Mouse (Mus musculus) lung, postnatal 4 days (tissue): ENCODE measurements around the gene Gm1043.

Experiments used
- DNase-seq, 2 experiments: peaks; one replicate each; pipeline ENCODE4 v3.0.0; 2021

Gm1043 gene

DNA sequence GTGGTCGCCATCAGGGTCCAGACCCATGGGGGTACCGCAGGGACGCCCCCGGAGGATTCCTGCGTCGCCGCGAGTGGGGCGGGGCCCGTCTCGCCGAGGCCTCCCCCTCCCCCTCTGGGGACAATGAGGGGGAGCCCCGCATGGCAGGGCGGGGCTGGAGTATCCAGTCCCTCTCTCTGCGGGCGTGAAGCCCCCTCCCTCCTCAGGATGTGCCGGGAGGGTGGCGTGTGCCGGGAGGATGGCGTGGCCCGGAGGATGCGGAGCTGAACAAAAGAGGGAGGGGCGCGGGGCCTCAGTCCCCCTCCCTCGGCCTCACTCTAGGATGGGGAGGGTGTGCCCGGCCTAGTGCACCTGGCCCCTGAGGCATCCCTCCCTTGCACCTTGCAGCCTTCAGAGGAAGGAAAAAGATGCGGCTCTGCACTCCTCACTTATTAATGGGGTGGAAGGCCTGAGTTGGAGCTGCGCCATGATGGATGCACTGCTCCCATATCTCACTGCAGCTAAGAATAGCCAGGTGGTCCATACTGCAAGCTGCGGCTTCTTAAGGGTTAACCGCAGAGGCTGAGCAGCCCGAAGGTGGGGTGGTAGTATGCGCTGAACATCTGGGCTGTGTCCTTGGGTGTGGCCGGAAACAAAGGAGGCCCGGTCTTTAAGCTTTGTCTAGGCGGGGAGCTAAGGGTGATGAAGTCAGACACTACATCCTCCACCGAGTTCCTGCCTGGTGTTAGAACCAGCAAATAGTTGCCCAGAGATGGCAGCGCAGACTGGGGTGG is 161.2 kb downstream of the Gm1043 start:
- peak; percentile 6 to 31 for DNase-seq

DNA sequence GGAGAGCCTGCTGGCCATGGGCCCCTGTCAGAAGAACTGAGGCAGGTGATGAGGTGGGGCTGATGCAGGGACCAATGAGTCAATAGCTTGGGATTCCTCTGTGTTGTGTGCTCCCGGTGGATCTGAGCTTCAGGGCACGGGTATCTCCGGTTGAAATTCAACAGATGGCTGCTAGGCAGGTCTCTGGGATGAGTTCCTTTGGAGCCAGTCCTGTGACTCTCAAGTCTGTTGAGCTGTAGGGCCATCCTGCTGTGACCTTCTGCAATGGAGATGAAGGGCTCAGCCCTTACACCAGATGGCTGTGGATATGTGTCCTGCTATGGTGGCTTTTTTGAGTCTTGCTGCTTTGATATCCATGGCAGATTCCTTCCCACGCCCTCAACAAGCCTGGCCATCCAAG is 162.3 kb downstream of the Gm1043 start:
- no peak for DNase-seq

DNA sequence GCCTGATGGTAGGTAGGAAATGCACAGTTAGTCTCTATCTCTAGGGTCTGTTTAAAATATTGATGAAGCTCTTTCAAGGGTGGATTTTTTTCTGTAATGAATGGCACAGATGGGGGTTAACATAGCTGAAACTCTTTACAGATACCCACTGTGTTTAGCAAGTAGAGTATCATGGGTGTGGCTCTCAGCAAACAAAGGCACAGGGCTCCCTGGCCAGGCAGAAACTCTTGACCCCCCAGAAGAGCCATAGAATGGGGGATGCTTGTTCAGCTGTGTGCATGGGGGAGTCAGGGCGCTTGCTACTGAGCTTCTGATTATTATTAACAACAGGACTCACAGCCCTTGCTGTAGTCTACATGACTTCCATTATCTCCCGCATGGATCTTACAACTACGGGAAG is 163.7 kb downstream of the Gm1043 start:
- DNase-seq, result no peak

GRCm38 (mm10) chr5:37251596-37251995 is 166.4 kb downstream of the Gm1043 start:
- no peak for DNase-seq

GRCm38 (mm10) chr5:37252101-37252804 is 167.1 kb downstream of the Gm1043 start:
- no peak for DNase-seq

GRCm38 (mm10) chr5:37254523-37254922 is 169.4 kb downstream of the Gm1043 start:
- no peak for DNase-seq

DNA sequence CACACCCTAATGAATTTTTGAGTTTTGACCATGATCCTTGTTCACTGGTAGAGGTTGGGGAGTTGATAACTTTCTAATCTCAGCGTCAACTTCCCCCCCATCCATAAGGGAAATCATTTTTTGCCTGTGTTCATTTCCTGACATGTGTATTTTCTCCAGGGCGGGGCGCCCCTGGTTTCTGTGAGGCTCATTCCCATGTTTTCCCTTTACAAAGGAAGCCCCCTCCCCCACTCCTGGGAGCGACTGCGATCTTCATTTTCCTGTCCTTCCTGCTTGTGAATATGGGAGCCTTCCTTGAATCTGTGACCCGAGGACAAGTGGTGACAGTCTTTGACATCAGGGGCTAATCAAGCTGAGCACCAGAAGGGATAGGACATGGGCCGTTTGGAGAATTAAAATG is 171.7 kb downstream of the Gm1043 start:
- DNase-seq, result no peak

DNA sequence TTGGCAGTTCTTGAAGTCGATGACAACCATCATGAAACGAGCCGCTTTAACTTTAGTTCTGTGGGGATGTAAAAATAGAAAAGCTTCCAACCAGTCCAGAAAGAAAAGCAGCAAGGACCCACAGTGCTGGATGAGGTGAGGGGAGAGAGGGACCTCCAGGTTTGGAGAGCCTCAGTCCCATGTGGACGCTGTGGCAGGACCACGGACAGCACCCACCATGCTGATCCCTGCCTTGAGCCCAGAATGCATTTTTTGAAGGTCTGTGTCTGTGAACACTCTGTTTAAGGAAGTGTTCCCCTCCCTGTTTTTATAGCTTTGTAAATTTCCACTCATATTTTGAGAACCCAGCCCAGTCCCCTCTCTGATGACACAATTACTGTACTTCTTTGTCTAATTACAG is 172.1 kb downstream of the Gm1043 start:
- peak in 1 of 2 experiments; percentile 34 for DNase-seq

DNA sequence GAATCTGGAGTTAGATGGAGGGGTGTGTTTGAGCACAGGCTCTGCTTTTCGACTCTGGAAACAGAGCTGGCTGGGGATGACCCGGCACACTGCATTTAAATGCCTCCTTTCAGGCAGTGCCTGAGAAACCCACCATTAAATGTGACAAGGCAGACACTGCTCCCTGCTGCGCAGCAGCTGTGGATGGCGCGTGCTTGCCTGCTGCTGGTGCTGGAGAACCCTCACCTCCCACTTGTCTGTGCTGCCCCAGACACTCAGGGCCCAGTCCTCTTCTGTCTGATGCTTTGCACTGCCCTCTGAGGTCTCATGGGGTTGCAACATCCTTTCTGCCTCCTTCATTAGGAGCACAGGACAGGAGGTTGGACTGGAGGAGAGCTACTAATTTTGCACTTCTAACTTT is 176.6 kb downstream of the Gm1043 start:
- no peak for DNase-seq

GRCm38 (mm10) chr5:37263816-37264215 is 178.6 kb downstream of the Gm1043 start:
- no peak for DNase-seq
